Mouse (Mus musculus) heart, postnatal 10 days (tissue): Measurements from ENCODE around the gene Leng9. TPM values are rescaled to one million over a fixed set of nuclear protein-coding genes. Genes with fewer than 3 reads are reported as not detected.

ENCODE experiments used
- DNase-seq, 2 experiments: peaks; one replicate each; pipeline ENCODE4 v3.0.0; 2021
- intact Hi-C: fragments of 180-260 bp; cut with DNase I; formaldehyde crosslinking; loops from one replicate; pipeline ENCODE4 v1.15.1; 2025
- total RNA-seq, 2 experiments: library from RNA; stranded (reverse); gene quantifications; 2 replicates each; pipeline ENCODE4 v1.2.3; 2021

Leng9 gene
- total RNA-seq, 2 experiments from 2014 or later, result 2.8 to 3.2 TPM

DNA sequence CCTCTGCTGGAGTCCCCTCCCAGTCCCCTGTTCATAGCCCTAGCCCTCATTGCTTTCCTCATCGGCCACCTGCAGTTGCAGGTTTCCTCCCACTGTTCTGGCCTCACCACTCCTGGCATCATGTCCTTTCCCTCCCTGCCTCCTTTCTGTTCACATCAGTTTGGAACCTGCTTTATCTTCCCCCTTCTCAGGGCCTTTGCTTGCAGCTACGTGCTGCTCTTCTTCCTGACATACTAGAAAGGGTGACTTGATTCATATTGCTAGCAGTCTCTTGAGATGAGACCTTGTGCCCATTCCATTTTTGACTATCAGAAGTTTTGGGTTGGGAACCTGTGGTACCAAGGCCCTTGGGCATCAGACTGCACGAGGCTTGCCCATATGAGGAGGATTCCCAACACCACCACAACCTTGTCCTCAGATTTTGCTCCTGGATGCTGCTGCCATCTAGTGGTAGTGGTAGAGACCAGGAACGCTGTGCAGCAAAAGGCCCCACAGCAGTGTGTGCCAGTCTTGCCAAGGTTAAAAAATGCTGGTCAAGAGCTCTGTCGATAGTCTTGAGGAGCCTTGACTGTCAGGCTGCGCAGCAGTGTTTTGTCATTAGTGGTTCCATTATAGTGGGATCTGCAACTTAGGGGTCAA lies 4.5 kb downstream of the Leng9 start:
- intact Hi-C loops, result loop anchor here (5.0 to 10.0 kb wide), 2 partner anchors 43 to 501 kb away; partner anchors contain the start of gene Cnot3
- peak; percentile 51 to 79 for DNase-seq

DNA sequence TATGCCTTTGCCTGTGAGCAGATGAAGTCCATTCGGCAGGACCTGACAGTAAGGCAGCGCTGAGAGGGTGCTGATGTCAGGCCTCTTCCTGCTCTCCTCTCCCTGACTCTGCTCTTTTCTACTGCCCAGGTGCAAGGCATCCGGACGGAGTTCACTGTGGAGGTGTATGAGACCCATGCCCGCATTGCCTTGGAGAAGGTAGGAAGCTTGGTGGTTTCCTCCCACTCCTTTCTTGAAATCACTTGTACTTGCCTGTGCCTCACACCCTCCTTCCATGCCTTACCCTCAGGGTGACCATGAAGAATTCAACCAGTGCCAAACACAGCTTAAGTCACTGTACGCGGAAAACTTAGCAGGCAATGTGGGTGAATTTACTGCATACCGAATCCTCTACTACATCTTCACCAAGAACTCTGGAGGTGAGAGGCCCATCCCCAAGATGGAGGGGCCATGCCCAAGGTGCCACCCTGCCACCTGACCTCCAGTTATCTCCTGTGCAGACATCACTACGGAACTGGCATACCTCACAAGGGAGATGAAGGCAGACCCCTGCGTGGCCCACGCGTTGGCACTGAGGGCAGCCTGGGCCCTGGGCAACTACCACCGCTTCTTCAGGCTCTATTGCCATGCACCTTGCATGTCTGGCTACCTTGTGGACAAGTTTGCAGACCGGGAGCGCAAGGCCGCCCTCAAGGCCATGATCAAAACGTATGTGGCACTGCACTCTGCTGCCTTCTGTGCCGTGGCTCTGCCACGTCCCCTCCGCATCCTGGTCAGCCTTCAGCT lies 5.2 kb downstream of the Leng9 start:
- no peak for DNase-seq
- intact Hi-C loops, result loop anchor here (5.0 to 10.0 kb wide), 2 partner anchors 43 to 500 kb away; partner anchors contain the start of gene Cnot3

DNA sequence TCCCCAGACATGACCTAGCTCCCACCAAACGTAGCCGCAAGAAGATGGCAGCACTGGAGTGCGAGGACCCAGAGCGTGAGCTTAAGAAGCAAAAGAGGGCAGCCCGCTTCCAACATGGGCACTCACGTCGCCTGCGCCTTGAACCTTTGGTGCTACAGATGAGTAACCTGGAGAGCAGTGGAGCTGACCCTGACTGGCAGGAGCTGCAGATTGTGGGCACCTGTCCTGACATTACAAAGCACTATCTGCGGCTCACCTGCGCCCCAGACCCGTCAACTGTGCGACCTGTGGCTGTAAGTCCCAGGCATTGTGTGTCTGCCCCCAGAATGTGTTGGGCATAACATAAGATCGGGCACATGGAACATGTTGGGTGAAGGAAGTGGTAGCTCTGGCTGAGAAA lies 6.1 kb downstream of the Leng9 start:
- DNase-seq, result no peak
- intact Hi-C loops, result loop anchor here (10.0 kb wide), 1 partner anchor 499 kb away; the partner anchor contains the start of gene Cnot3

DNA sequence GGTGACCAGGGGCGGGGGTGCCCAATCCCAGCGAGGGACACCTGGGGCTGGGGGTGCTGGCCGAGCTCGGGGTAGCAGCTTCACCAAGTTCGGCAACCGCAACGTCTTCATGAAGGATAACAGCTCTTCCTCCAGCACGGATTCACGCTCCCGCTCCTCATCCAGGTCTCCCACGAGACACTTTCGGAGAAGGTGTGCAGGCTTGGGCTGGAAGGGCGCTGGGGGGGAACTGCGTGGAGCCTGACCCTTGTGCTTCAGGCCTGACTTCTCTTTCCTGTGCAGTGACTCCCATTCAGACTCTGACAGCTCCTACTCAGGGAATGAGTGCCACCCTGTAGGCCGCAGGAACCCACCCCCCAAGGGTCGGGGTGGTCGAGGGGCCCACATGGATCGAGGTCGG lies 6.7 kb downstream of the Leng9 start:
- intact Hi-C loops, result loop anchor here (10.0 kb wide), 1 partner anchor 499 kb away; the partner anchor contains the start of gene Cnot3
- DNase-seq, result no peak

DNA sequence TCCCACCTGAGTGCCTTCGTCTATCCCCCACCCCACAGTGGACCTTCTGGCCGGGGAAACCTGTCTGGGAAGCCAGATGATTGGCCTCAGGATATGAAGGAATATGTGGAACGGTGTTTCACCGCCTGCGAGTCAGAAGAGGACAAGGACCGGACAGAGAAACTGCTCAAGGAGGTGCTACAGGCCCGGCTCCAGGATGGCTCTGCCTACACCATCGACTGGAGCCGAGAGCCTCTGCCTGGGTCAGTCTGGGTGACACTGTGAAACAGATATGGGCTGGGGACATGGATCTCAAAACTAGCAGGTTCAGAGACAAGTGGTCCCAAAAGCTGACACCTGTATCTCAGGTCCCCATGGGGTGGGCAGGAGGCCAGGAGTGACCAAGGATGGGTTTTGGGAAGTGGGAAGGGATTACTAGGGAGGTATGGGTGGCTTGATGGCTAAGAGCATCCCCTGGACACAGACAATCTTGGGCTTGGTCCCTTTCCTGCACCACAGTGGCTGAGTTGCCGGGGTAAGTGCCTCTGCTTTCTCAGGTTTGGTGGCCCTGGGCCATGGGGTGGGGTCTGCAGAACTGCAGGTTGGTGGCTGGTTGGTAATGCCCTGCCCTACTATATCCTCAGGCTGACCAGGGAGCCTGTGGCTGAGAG lies 7.3 kb downstream of the Leng9 start:
- intact Hi-C loops, result loop anchor here (10.0 kb wide), 1 partner anchor 498 kb away; the partner anchor contains the start of gene Cnot3
- DNase-seq, result no peak

DNA sequence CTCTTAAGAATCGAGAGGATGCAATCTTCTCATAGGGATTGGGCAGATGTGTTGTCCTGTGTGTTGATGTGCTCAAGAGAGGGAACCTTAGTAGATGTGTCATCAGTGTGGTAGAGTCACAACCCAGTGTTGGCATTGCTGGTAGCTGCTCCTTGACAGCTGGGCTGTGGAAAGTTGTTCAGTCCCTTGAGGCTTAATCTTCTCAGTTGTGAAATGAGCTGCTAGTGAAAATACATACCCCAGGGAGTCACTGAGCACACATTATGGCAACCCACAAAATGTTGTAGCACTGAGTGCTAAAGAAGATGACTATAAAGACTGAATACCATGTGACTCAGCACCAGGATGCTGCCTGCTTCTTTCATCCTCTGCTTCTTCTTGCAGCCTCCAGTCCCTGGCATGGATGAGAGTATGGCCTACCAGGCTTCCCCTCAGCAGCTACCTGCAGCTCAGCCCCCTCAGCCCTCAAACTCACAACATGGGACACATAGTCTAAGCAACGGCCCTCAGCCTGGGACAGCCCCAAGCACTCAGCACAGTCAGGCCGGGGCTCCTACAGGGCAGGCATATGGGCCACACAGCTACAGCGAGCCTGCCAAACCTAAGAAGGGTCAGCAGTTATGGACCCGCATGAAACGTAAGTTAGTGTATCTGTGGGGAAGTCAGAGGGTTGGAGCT lies 8.4 kb downstream of the Leng9 start:
- DNase-seq, result no peak
- intact Hi-C loops, result loop anchor here (10.0 kb wide), 1 partner anchor 497 kb away; the partner anchor contains the start of gene Cnot3

DNA sequence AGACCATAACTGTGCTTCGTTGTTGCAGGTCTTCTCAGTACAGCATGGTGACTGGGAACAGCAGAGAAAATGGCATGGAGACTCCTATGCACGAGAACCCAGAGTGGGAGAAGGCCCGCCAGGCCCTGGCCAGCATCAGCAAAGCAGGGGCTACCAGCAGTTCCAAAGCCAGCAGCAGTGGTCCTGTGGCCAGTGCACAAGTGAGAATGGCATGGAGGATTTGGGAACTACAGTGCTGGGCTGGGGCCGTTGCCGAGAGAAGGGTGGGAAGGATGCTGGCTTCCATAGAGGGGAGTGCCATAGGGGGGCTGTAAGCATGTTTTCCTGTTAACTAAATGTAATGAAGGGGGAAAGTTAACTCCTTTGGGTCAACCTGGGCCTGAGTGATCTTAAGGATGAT lies 10.8 kb downstream of the Leng9 start:
- intact Hi-C loops, result loop anchor here (5.0 to 10.0 kb wide), 3 partner anchors 155 to 447 kb away; partner anchors contain the start of genes Mboat7 and Tsen34
- DNase-seq, result no peak

DNA sequence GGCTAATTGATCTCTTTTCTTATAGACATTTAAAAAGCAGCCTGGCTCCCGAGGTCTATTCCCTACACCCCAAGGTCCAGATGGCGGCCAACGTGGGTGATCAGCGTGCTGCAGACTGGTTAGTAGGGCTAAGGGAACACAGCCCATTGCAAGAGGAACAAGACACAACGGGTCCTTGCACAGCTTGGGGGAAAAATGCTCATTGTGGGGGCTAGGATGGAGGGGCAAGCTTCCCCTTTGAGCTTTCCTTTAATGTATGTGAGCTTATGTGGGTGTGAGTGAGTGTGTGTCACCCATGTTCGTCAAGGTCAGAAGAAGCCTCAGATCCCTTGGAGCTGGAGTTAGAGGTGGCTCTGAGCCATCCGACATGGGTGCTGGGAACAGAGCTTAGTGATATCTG lies 11.5 kb downstream of the Leng9 start:
- intact Hi-C loops, result loop anchor here (5.0 to 10.0 kb wide), 3 partner anchors 156 to 446 kb away; partner anchors contain the start of genes Mboat7 and Tsen34
- DNase-seq, result no peak

DNA sequence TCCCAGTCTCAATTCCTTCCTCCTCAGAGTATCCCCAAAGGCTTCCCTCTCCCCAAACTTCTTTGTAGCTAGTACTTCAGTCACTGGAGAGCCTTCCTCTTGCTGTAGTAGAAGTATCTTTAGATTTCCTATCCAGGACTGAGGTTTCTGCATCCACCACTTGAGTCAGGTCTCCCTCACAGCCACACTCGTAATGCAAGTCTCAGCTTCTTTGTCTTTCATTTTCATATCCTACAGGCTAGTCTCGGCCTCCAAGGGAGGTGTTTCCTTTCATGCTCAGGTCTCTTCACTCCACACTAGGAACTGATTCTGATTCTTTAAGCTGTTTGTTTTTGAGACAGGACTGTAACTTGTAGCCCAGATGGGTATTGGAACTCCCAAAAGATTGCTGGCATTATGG lies 12.0 kb downstream of the Leng9 start:
- DNase-seq, result no peak
- intact Hi-C loops, result loop anchor here (5.0 to 10.0 kb wide), 3 partner anchors 157 to 446 kb away; partner anchors contain the start of genes Mboat7 and Tsen34

DNA sequence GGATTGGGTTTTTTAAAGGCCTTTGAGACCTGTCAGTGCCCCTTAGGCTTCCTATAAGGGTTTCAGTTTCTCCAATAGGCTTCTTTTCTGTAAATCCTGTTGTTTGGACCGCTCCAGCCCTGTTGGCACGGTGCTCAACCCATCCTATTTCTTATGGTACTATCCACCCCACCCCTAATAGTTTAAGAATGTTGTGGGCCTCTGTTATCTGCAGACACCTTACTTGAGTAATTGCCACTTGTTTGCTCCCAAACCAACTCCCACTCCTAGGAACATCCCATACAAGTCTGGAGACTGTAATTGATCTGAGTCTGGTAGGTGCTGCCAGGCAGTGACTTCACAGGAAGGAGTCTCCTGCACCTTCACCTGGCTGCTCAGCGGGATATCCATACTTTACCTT lies 12.4 kb downstream of the Leng9 start:
- intact Hi-C loops, result loop anchor here (5.0 to 10.0 kb wide), 3 partner anchors 157 to 445 kb away; partner anchors contain the start of genes Mboat7 and Tsen34
- DNase-seq, result no peak

DNA sequence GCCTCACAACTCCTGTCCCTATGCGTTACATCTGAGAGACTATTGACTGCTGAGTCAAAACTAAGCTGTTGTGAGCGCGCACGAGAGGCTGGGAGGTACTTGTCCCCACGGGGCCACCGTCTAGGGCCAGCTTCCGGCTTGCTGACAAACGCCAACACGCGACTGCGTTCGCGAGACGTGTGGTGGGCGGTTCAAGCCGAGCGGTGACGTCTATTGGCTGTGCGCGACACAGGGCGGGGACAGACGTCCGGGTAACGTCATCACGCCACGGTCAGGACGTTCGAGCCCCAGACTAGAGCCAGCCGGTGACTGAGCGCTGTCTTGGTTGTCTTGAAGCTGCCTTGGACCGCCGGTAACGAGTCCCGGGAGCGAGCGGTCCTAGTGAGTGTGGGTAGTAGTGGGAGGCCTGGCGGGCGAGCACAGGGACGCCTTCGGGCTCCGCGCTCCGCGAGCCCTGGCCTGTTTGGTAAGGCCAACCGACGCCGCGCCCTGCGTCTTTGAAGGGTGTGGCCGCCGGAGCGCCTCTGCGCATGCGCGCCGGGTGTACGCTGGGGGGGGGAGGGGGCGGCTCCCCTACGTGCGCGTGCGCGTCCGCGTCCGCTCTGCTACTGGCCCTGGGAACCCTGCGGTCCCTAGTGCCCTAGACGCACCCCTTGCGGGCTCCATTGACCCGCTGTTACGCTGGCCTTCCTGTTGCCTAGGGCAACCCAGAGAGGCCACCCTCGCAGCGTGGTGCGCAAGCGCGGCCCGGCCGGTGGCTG lies 13.2 kb downstream of the Leng9 start, which contains the start of gene Leng8:
Gene Leng8 (plus strand): TSS at position 269 of the 761 bp plus-strand sequence.
- peak; percentile 99 to 100 for DNase-seq
- intact Hi-C loops, result loop anchor here (5.0 to 10.0 kb wide), 3 partner anchors 158 to 445 kb away; partner anchors contain the start of genes Mboat7 and Tsen34

DNA sequence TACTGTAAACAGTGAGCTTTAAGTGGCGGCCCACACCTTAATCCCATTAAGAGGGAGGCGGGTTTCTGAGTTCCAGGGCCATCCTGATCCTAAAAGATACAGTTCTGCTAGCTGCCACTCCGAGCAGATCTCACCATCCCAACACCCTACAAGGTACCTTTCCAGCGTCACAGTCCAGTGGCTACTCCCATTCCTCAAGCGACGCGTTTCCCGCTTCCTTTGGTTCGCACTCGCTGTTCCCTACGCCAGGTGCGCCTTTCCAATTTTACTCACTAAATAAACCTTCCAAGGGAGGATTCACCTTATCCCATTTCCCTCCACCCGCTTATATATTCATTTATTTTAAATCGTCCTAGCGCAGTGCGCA lies 13.8 kb downstream of the Leng9 start:
- DNase-seq, result no peak
- intact Hi-C loops, result loop anchor here (5.0 to 10.0 kb wide), 3 partner anchors 158 to 444 kb away; partner anchors contain the start of genes Mboat7 and Tsen34

DNA sequence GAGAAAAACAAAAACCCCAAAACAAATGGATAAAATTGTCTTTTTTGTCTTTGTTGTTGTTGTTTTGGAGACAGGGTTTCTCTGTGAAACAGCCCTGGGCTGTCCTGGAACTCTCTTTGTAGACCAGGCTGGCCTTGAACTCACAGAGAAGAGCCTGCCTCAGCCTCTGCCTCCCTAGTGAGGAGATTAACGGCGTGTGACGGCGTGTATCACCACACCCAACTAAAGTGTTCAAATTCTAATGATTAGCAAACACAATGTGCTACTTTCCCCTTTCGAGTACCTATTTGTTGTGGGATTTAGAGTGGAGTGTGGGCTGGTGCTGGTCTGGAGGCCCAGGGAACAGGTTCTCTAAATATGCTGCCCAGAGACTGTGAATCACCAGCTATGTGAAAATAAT lies 15.3 kb downstream of the Leng9 start:
- no peak for DNase-seq
- intact Hi-C loops, result loop anchor here (5.0 to 10.0 kb wide), 3 partner anchors 160 to 443 kb away; partner anchors contain the start of genes Mboat7 and Tsen34

DNA sequence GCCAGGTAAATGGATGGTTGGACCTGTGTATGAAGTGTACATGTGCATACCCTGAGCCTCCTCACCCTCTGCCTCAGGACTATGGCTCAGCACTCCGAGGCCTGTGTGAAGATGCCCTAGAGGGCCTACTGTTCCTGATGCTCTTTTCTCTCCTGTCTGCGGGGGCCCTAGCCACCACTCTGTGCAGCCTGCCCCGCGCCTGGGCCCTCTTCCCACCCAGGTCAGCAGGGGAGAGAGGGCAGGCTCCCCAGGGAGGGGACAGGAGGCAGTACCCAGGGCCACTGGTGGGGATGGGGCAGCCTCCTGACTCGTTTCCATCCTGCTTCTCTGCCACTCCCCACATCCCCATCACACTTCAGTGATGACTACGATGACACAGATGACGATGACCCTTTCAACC lies 17.2 kb downstream of the Leng9 start:
- intact Hi-C loops, result loop anchor here (10.0 kb wide), 1 partner anchor 162 kb away; no protein-coding TSS in a partner anchor
- DNase-seq, result no peak

DNA sequence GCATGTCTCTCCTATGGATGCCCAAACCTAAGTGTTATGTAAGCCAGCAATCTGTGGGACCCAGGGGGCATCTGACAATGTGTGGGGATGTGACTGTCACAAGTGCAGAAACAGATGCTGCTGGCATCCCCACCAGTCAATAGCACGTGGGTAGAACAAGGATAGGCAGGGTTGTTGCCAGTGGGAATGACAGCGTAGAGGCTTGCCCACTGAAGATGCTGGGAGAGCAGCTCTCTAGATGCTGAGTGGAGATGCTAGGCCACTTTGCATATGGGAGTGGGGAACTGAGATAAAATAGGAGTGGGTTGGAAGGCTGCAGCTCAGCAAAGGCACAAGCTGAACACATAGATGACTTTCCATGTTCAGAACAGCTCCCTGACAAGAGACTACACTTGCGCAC lies 17.6 kb downstream of the Leng9 start:
- intact Hi-C loops, result loop anchor here (10.0 kb wide), 1 partner anchor 162 kb away; no protein-coding TSS in a partner anchor
- DNase-seq, result no peak

DNA sequence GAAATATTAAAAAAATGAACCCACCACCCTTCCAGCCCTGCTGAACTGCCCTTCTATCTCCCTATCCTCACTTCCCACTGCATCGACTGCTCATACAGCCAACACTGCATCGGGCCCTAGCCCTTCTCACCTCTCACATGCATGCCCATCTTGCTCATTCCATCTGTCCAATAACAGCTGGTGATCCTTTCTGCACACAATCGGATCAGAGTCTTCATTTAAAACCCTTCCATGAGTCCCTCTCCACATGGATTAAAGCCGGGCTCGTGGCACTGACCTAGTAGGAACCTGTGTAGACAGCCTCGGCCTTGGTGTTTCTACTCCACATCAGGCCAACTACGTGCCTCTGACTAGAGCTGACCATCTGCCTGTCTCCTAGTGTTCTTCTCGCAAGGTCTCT lies 18.2 kb downstream of the Leng9 start:
- no peak for DNase-seq
- intact Hi-C loops, result loop anchor here (1.0 to 10.0 kb wide), 3 partner anchors 163 to 339 kb away; no protein-coding TSS in a partner anchor

DNA sequence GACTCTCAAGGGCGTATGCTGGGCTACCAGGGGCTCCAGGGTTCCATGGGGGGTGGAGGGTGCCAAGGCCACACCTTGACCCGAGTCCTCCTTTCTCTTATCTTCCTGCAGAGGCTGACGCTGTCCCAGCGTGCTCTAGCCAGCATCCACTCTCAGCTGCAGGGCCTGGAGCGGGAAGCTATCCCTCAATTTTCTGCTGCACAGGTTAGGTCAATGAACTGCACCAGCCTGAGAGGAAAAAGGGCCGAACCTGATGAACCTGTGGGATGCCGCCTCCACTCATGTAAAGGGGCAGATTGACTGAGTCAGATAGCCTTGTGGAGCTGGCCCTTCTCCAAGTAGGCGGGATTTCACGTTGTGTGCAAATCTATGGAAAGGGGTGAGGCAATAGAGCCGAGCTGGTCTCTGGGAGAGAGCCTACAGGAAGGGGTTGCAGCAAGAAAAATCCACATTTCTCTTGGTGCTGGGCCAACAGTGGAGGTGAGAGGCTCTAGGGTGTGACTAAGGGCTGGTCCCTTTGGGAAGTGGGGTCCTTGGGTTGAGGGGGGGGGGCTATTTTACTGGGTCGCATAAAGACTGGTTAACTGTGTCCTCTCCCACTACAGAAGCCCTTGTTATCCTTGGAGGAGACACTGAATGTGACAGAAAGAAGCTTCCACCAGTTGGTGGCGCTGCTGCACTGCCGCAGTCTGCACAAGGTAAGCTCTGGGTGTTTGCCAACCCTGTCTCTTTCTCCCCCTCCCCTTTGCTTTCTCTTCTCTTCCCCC lies 19.3 kb downstream of the Leng9 start:
- peak; percentile 81 to 90 for DNase-seq
- intact Hi-C loops, result loop anchor here (1.0 to 10.0 kb wide), 3 partner anchors 164 to 340 kb away; no protein-coding TSS in a partner anchor

DNA sequence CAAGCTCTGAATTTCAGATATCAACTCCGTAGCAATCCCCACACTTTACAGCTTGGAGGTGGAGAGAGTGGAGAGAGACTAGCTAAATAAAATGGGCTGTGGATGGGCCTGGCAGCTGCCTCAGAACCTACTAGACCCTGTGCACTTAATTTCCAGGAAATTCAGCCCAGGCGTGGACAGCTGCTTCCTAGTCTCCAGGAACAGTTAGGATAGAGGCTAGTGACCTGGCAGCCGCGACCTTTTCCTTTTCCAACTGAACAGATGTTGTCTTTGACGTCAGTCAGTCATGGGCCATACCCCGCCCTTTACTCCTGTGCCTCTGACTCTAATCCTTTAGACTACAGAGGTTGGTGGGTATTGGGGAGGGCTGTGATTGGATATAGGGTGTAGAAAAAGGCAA lies 21.3 kb downstream of the Leng9 start:
- intact Hi-C loops, result no loop called here
- DNase-seq, result peak; percentile 80 to 84
